Mouse (Mus musculus): Measurements from ENCODE around the gene Scube1.

- TF ChIP-seq POLR2A (IDR thresholded peaks at IDR 0.05; ENCODE audit: control insufficient read depth in 1 of 2, insufficient read depth in 1 of 2, low read depth in 1 of 2, low read length in 2 of 2, poor library complexity in 1 of 2) (no peak), NRF1 (IDR thresholded peaks at IDR 0.05; ENCODE audit: insufficient read depth, low read depth, low read length, poor library complexity, severe bottlenecking) (no peak), CTCF (IDR thresholded peaks at IDR 0.05 in 2 of 3, conservative IDR thresholded peaks at IDR 0.05 in 1 of 3; ENCODE audit: control insufficient read depth in 1 of 3, insufficient read depth in 1 of 3, low read depth in 2 of 3, low read length in 3 of 3, poor library complexity in 1 of 3, severe bottlenecking in 1 of 3) (no peak), EP300 (IDR thresholded peaks at IDR 0.05; ENCODE audit: low read depth in 1 of 2, low read length in 2 of 2) (no peak), MAFK (IDR thresholded peaks at IDR 0.05; ENCODE audit: borderline replicate concordance, low read depth, low read length) (no peak), MAZ (IDR thresholded peaks at IDR 0.05; ENCODE audit: low read depth, low read length) (no peak), UBTF (IDR thresholded peaks at IDR 0.05; ENCODE audit: borderline replicate concordance, insufficient read depth, low read depth, low read length) (no peak), TCF12 (IDR thresholded peaks at IDR 0.05; ENCODE audit: low read depth, low read length) (no peak)
These were observed 51.2 kb downstream of the Scube1 start for GRCm38 (mm10) chr15:83673621-83674020.
